Mouse (Mus musculus) lung, embryonic 14.5 days (tissue): Measurements from ENCODE around the gene Tmem236. TPM values are rescaled to one million over a fixed set of nuclear protein-coding genes. Genes with fewer than 3 reads are reported as not detected.

Experiments
- ATAC-seq: fragments of 200-750 bp; cut with Nextera tagmentation; 2 replicates; pipeline ENCODE4 v1.8.0; 2017; ENCODE audit warnings: mild to moderate bottlenecking, moderate TSS enrichment, moderate library complexity; ENCODE audit not compliant: insufficient read depth
- DNase-seq: peaks from one replicate; pipeline ENCODE4 v3.0.0-alpha.2; 2015
- H3K27ac ChIP-seq: fragments of 300-500 bp; sonication (generic); 2 replicates; pipeline ENCODE4 v1.5.1; 2014; ENCODE audit warnings: low read depth, mild to moderate bottlenecking, moderate library complexity
- H3K27me3 ChIP-seq: fragments of 300-500 bp; sonication (generic); 2 replicates; pipeline ENCODE4 v1.6.1; 2014; ENCODE audit warnings: low read length, control low read depth; ENCODE audit not compliant: insufficient read depth
- H3K36me3 ChIP-seq: fragments of 300-500 bp; sonication (generic); 2 replicates; pipeline ENCODE4 v1.6.1; 2014; ENCODE audit warnings: control low read depth; ENCODE audit not compliant: insufficient read depth
- H3K4me1 ChIP-seq: fragments of 300-500 bp; sonication (generic); 2 replicates; pipeline ENCODE4 v1.6.1; 2014; ENCODE audit warnings: antibody characterized with exemption, control low read depth; ENCODE audit not compliant: insufficient read depth
- H3K4me2 ChIP-seq: fragments of 300-500 bp; sonication (generic); 2 replicates; pipeline ENCODE4 v1.6.1; 2014; ENCODE audit warnings: mild to moderate bottlenecking
- H3K4me3 ChIP-seq: fragments of 300-500 bp; sonication (generic); 2 replicates; pipeline ENCODE4 v1.5.1; 2014; ENCODE audit warnings: low read depth, low read length
- H3K9ac ChIP-seq: fragments of 300-500 bp; sonication (generic); 2 replicates; pipeline ENCODE4 v1.6.1; 2014
- H3K9me3 ChIP-seq: fragments of 300-500 bp; sonication (generic); 2 replicates; pipeline ENCODE4 v1.6.1; 2016; ENCODE audit warnings: low read depth, low read length, control low read depth
- CTCF ChIP-seq: IDR thresholded peaks from 2 replicates; pipeline ENCODE4 v1.5.1; 2016; ENCODE audit warnings: antibody characterized with exemption, low read depth
- WGBS: fragments of 180-500 bp; shearing (Covaris S2); extraction: QIAGEN DNeasy Blood & Tissue Kit; methylation state at CpG from one replicate; pipeline ENCODE4 v1.1.7; 2014; 5-methylcytosine and 5-hydroxymethylcytosine counted together
- polyA plus RNA-seq: library from polyadenylated mRNA; unstranded; fragments of >200 nt; fragmentation: Nextera tagmentation; extraction: Ambion mirVana; gene quantifications from 2 replicates; pipeline ENCODE4 v1.2.1, GENCODE M21; 2014

Tmem236 gene
- polyA plus RNA-seq, 1 experiment from 2014 or later, result not detected

GRCm38 (mm10) chr2:14164459-14165030 lies 9.8 kb upstream of the Tmem236 start:
- Histone ChIP-seq H3K4me3 (no peak overlapping the region), H3K36me3 (no peaks in the 10 kb centered on the region), H3K27ac (no peak overlapping the region), H3K4me1 (no peaks in the 10 kb centered on the region), H3K9ac (no peak overlapping the region), H3K9me3 (no peaks in the 10 kb centered on the region), H3K4me2 (no peak overlapping the region), H3K27me3 (no peaks in the 10 kb centered on the region)
- TF ChIP-seq CTCF, result no peak
- WGBS, result 71% methylated on average over 5 of the region's 5 CpGs
- DNase-seq (no peak), ATAC-seq (no peak)

GRCm38 (mm10) chr2:14165066-14165465 lies 9.3 kb upstream of the Tmem236 start:
- H3K27ac ChIP-seq, result peak overlapping the region; percentile 13; the same call in 1 of the 2 replicates
- 74% methylated on average over 2 of the region's 2 CpGs for WGBS
- no peaks in the 10 kb centered on the region for H3K27me3 ChIP-seq
- ATAC-seq (no peak), DNase-seq (no peak)
- no peak for TF ChIP-seq CTCF
- no peaks in the 10 kb centered on the region for H3K9me3 ChIP-seq
- no peaks in the 10 kb centered on the region for H3K4me1 ChIP-seq
- no peaks in the 10 kb centered on the region for H3K36me3 ChIP-seq
- no peak overlapping the region for H3K4me2 ChIP-seq
- H3K9ac ChIP-seq, result no peak overlapping the region
- no peak overlapping the region for H3K4me3 ChIP-seq

GRCm38 (mm10) chr2:14165618-14166344 lies 8.5 kb upstream of the Tmem236 start:
- H3K36me3 ChIP-seq, result no peaks in the 10 kb centered on the region
- 57% methylated on average over 3 of the region's 3 CpGs for WGBS
- H3K4me1 ChIP-seq, result no peaks in the 10 kb centered on the region
- ATAC-seq (peak; percentile 80; the same call in 1 of the 2 replicates), DNase-seq (peak; percentile 53)
- no peak overlapping the region for H3K4me3 ChIP-seq
- H3K27ac ChIP-seq, result peak overlapping the region; percentile 13; the same call in 1 of the 2 replicates
- no peak overlapping the region for H3K4me2 ChIP-seq
- TF ChIP-seq CTCF, result no peak
- no peaks in the 10 kb centered on the region for H3K27me3 ChIP-seq
- no peaks in the 10 kb centered on the region for H3K9me3 ChIP-seq
- H3K9ac ChIP-seq, result no peak overlapping the region

- Histone ChIP-seq H3K27me3 (no peaks in the 10 kb centered on the region), H3K27ac (no peak overlapping the region), H3K36me3 (no peaks in the 10 kb centered on the region), H3K4me2 (no peak overlapping the region), H3K4me1 (no peaks in the 10 kb centered on the region), H3K4me3 (no peak overlapping the region), H3K9ac (no peak overlapping the region), H3K9me3 (no peaks in the 10 kb centered on the region)
- ATAC-seq (no peak), DNase-seq (no peak)
- no peak for TF ChIP-seq CTCF
These were observed 6.6 kb upstream of the Tmem236 start for GRCm38 (mm10) chr2:14167721-14168120.

GRCm38 (mm10) chr2:14176460-14177193 lies 2.3 kb downstream of the Tmem236 start:
- Histone ChIP-seq H3K4me2 (no peak overlapping the region), H3K4me1 (no peaks in the 10 kb centered on the region), H3K27ac (no peak overlapping the region), H3K36me3 (no peaks in the 10 kb centered on the region), H3K4me3 (no peak overlapping the region), H3K9me3 (no peaks in the 10 kb centered on the region), H3K9ac (no peak overlapping the region), H3K27me3 (no peaks in the 10 kb centered on the region)
- no peak for TF ChIP-seq CTCF
- no peak for ATAC-seq
- no peak for DNase-seq
- 61% methylated on average over 2 of the region's 2 CpGs for WGBS

GRCm38 (mm10) chr2:14184375-14184774 lies 10.1 kb downstream of the Tmem236 start:
- H3K4me1 ChIP-seq, result no peaks in the 10 kb centered on the region
- no peaks in the 10 kb centered on the region for H3K36me3 ChIP-seq
- no peak for DNase-seq
- no peaks in the 10 kb centered on the region for H3K27me3 ChIP-seq
- no peak overlapping the region for H3K27ac ChIP-seq
- H3K9me3 ChIP-seq, result no peaks in the 10 kb centered on the region
- ATAC-seq, result no peak
- H3K4me3 ChIP-seq, result no peak overlapping the region
- H3K4me2 ChIP-seq, result no peak overlapping the region
- no peak overlapping the region for H3K9ac ChIP-seq
- no peak for TF ChIP-seq CTCF

GRCm38 (mm10) chr2:14190684-14191083 lies 16.4 kb downstream of the Tmem236 start:
- no peak overlapping the region for H3K4me2 ChIP-seq
- 54% methylated on average over 4 of the region's 4 CpGs for WGBS
- no peak for ATAC-seq
- H3K9ac ChIP-seq, result no peak overlapping the region
- no peak overlapping the region for H3K27ac ChIP-seq
- no peaks in the 10 kb centered on the region for H3K36me3 ChIP-seq
- H3K9me3 ChIP-seq, result no peaks in the 10 kb centered on the region
- no peaks in the 10 kb centered on the region for H3K4me1 ChIP-seq
- no peaks in the 10 kb centered on the region for H3K27me3 ChIP-seq
- H3K4me3 ChIP-seq, result no peak overlapping the region
- TF ChIP-seq CTCF, result no peak
- peak; percentile 11 for DNase-seq
